Mouse (Mus musculus) yolk sac, embryonic 10.5 days (tissue): ENCODE measurements around the gene Gls.
A peak's percentile ranks its signal among the peaks of the same experiment; 100 is the strongest.

Experiments used
- DNase-seq: peaks from one replicate; pipeline ENCODE4 v3.0.0-alpha.2; 2017; ENCODE audit warnings: low spot score

The Gls gene

DNA sequence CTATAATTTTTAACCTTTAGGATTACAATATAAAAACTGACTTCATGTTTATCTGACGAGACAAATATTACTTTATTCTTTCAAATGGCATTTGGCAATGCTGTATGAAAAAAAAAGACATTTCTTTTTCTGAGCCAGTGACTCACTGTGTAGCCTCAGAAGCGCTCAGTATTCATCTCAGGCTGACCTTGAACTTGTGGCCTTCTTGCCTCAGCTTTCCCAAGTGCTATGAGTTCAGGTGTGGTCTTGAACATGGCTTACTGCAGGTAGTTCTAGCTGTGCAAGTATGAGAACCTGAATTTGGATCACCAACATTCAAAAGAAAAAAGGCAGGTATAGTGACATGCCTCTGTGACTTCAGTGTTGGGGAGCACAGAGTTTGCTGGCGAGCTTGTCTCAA is 112.0 kb downstream of the Gls start:
- DNase-seq = no peak

DNA sequence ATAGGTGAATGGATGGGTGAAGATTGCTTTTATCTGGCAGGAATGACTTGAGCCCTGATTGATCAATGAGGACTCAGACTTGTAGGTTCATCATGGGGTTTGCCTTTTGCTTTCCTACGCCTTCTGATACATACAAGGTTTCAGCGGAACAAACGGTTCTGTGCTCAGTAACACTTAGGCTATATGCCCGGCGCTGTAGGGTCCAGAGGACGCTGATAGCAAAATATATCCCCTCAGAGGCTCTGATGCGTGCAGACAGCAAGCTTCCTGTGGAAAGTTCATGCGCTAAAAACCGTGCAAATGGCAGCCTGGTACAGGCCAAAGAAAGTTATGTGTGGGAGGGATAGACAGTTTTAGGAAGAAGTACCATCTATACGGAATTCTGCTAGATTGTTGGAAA is 112.8 kb downstream of the Gls start:
- no peak for DNase-seq

DNA sequence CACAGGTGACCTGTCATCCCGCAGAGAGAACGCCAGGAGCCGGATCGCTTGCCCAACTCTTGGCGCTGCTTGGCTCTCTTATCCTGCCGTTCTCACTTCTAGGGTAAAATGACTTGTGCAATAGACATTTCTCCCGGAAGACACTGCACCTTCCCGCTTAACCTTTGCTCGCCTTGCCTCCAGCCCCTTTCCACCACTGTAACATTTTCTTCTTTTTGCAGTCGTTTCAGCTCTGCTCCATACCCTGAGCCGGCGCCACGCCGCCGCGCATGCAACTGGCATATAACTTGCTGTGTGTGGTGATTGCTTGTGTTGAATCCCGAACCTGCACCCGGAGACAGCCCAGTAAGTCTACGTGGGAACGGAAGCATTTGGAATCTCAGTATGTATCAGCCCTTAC is 113.3 kb downstream of the Gls start:
- DNase-seq = no peak

DNA sequence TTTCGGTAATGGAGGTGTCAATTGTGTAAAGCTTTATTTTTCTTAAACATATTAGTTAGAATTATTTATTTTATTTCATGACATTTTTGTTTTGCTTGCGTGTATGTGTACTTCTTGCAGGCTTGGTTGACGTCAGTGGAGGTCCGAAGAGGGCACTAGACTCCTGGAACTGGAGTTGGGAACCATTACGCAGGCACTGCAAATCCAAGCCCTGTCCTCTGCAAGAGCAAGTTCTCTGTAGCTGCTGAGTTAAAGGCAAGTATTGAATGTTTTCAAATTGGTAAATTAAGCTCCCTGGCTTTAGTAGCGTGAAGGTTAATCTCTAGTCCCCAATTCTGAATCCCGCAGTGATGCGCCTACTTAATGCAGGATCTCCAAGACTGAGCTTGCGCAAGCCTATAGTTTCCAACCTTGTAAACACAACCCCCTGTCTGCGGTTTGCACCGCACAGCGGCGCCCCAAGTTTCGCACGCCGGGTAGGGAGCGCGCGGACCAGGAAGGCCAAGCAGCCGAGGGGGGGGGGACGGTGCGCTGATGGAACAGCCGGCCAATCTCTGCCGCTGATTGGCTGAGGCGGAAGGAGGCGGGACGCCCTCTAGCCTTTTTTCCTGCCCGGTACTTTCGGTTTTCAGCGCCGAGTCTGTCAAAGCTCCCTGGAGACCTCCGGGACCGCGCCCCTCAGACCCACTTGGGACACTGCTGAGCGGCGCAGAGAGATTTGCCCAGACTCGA is 114.0 kb downstream of the Gls start, which contains the start of gene Stat1:
Gene Stat1 (plus strand): TSS at position 581 of the 732 bp plus-strand sequence.
- DNase-seq = peak; percentile 92

DNA sequence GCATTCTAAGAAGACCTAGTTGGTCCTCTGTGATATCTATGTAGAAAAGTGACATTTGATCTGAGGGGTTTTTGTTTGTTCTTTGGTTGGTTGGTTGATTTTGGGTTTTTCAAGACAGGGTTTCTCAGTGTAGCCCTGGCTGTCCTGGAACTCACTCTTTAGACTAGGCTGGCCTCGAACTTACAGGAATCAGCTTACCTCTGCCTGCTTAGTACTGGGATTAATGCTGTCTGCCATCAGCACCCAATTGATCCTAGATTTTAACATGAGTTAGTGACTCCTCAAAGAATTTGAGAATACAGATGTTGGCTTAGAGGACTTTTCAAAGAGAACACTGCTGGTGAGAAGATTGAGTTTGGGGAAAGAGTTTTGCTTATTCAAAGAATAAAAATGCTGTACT is 115.3 kb downstream of the Gls start:
- no peak for DNase-seq

DNA sequence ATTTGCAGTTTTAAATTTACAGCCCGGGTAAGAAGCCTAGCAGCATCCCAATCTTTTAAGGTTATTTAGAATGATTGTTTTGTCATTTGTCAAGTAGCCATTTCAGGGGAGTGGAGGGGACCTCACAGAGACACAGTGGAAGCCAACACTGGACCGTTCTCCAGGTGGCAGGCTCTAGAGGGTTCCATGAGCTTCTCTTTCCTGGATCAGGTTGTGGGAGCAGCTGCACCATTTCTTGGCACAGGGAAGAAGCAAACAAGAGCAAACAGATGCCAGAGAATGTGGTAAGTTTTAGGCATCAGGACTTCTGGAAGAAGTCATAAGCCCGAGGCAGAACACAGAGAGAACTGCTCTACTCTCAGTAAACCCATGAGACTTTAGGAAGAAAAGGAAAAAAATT is 116.6 kb downstream of the Gls start:
- no peak for DNase-seq

DNA sequence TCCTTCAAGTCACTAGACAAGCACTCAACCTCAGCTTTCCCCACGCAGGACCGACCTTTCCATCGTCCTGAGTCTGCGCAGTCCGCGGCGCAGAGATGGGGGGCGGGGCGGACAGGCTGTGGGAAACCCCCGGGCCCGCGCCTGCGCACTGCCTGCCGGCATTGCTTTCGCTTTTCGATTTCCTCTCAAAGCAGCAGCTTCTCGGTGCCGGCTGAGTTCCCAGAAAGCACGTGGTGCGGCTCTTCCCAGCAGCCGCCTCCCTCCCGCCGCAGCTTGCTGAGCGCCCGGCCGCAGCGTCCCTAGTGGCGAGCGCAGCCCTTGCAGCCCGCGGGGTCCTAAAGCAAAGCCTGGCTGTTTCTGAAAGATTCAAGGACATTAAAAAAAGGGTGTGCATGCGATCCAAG is 119.4 kb downstream of the Gls start:
- peak; percentile 96 for DNase-seq
